Mouse (Mus musculus) heart, postnatal 25 days (tissue): ENCODE data around the gene Ccdc117. TPM values are rescaled to one million over a fixed set of nuclear protein-coding genes. Genes with fewer than 3 reads are reported as not detected.
"Not testable (repeated sequence)": the region's sequence is repeated elsewhere in the genome, so short reads cannot be mapped to it uniquely, and the experiment has no call there.

Source experiments
- DNase-seq: peaks from one replicate; pipeline ENCODE4 v3.0.0; 2022; ENCODE audit warnings: low spot score
- intact Hi-C: fragments of 180-260 bp; cut with DNase I; formaldehyde crosslinking; loops from one replicate; pipeline ENCODE4 v1.15.1; 2025
- total RNA-seq, 2 experiments: library from RNA; stranded (reverse); gene quantifications; 2 replicates each; pipeline ENCODE4 v1.2.3; 2021

Ccdc117 gene
- total RNA-seq: 10 to 100 TPM; 17.9 to 23.5 TPM

DNA sequence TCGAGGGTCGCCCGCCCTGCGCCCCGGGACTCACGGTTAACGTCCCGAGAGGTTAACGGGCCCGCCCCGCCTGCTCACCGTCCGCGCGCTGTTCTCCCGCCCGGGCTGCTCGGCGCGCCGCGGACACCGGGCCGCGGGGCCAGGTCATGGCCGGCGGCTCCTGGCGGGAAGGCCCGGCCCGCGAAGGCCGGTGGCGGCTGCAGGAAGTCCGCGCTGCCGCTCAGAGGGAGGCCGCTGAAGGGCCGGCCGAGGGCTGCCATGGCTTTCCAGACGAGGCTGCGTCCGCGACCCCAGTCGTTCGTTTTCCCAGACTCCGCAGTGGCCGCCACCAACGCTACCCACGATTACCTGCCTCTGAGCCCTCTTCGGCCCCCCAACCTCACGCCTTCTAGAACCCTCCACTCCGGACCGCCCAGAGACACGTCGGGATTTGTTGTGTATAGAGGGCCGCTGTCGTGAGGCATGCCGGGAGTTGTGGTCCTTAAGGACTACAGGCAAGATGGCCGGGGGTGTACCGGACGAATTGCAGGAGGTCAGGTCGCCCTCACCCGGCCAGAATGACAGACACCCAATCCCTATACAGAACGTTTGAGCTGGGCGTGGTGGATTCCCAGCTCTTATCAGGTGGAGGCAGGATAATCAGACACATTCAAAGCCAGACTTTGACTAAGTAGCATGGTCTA lies at the start of gene Ccdc117:
Ccdc117 (minus strand) TSS at position 389 of the 683 bp plus-strand sequence.
- intact Hi-C loops: loop anchor here (2.0 to 5.0 kb wide), 2 partner anchors 17 to 85 kb away; no protein-coding TSS in a partner anchor
- peak; percentile 88 for DNase-seq

DNA sequence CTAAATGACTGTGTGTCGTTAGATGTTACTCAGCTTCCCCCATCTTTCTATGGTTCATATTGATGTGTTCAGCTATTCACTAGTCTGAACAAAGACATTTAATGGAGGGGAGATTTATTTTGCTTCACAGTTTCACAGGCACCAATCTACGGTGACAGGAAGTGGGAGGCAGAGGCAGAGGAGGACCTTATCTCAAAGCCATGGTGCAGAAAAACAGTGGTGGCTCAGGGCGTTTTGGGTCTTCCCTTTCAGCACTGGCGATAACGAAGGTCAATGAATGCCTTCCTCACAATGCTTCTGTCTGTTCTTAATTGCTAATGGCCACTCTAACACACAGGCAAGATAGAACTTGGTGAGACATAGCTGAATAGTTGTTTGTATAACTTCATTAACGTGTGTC lies 33.1 kb upstream of the Ccdc117 start:
- DNase-seq: no peak
- intact Hi-C loops: no loop called here

DNA sequence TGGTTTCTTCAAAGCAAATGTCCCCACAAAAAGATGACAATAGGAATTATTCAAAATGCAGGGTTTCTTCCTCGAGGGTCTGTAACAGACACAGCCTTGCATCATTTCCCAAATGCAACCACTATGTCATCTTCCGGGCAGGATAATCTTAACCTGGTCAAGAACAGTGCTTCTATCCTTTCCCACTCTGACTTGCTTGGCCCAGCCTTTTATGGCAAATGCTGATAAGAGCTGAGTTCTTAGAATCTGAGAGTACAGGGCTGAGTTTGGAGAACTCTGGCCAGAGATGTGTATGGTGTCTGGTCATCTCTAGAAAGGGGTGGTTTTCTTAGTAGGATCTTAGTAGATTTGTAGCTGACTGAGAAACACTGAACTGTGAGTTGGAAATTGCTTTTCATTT lies 31.8 kb upstream of the Ccdc117 start:
- no peak for DNase-seq
- intact Hi-C loops: no loop called here

DNA sequence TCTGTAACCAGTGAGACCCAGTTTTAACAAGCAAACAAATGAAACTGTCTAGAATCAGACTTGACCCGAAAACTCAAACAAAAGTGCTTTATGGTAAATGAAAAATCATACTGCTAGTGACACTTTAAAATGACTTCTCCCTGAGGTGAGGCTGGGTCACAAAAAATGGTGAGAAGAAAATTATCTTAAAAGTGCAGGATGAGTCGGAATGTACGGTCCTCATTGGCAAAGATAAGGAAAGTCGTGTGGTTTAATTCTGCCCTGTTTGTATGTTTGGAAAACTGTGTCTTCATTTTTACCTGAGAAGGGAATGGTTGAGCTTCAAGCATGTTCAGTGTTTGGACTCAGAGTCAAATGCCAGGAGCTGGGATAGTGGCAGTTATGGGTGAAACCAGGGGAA lies 29.9 kb upstream of the Ccdc117 start:
- no peak for DNase-seq
- intact Hi-C loops: no loop called here

DNA sequence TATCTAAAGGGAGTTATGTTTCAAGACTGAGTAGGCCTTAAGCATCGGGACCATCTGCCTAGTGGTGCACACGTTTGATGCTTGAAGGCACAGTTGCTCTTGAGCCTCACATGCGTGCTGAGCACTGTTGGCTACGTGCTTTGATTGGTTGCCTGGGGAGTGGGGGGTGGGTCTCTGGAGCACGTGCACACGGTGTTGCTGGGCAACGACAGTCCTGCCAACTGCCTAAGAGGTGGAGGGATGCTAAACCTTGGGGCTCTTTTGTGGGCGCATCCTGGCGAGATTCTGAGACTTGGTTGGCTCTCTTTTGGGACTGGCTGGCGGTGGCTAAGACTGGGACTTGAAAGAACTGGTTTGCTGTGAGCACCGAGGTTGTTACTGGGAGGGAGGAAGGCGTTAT lies 27.5 kb upstream of the Ccdc117 start, which contains the start of gene Ankrd36:
Ankrd36 (plus strand) TSS at position 211 of the 400 bp plus-strand sequence.
- DNase-seq: no peak
- intact Hi-C loops: no loop called here

DNA sequence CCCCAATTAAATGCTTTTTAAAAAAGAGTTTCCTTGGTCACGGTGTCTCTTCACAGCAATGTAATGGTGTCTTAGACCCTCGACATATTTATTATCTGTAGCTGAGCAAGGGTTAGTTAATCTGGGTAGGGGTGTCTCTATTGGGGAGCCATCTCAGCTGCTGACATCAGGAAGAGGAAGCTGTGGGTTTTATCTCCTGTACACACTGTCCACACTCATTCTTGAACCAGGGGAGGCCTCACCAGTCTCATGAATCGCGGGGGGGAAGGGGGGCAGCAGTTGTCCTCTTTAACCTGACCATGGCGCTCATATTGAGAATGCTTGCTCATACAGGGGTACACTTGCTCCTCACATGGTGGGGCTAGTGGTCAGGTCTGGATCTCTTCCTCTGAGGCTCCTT lies 26.1 kb upstream of the Ccdc117 start:
- intact Hi-C loops: no loop called here
- DNase-seq: no peak

DNA sequence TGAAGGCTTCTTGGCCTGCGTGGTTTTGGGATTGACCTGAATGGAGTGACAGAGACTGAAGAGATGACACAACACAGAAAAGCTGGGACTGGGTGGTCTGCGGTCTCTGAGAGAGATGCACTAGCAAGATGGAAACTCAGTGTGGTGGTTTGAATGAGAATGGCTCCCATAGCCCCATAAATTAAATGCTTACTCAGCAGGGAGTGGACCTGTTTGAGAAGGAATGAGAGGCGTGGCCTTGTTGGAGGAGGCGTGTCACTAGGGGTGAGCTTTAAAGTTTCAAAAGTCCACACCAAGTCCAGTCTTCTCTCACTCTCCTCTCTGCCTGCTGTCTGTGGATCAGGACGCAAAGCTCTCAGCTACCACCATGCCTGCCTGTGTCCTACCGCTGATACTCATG lies 25.7 kb upstream of the Ccdc117 start:
- intact Hi-C loops: no loop called here
- no peak for DNase-seq

DNA sequence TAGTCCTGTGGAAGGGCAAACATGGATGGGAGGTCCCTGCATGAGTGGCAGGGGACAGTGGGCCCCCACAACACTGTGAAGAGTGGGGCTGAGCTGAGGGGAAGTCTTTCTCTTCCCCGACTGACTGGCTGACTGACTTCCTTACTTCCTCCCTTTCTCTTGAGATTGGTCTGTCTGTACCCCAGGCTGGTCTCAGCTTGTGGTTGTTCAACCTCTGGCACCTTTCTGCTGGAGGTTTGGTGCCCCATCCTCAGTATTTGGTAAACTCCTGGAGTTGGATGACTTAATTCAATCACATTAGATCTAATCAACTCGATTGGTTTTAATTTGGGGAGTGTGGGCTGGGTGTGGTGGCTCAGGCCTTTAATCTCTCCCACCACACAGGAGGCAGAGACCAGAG lies 24.5 kb upstream of the Ccdc117 start:
- intact Hi-C loops: no loop called here
- no peak for DNase-seq

DNA sequence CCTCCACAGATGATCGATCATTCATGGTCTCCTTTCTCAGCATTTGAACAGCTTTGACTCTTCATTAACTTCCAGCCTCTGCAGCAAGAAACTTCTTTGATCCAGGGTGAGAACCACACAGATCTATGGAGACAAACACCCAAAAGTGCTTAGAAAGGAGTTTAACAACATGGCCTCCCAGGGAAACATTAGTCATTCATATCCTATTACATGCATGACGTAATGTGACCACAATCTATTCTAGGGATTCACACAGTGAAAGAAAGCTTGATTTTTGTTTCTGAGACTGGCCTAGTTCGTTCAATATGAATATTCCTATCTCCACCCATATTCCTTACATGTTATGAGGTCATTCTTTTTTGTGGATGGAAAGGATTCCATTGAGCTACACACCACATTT lies 23.6 kb upstream of the Ccdc117 start:
- no peak for DNase-seq
- intact Hi-C loops: no loop called here

DNA sequence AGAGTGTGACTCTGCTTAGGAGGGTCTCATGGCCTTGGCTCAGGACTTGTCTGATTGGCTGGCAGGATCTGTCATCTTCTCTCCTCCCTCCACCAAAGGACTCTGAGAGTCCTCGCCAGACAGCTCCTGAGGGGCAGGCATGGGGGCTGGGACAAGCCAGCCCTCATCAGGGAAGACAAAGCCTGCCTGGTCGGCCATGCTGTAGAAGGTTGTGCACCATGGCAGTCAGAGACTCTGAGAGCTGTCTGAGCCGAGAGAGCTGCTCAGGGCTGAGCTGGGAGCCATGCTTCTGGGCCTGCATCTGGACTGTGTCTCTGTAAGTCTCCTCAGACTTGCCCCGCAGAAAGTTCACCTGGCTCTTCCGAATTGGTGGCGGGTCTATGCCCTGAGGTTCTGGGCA lies 21.9 kb upstream of the Ccdc117 start:
- DNase-seq: no peak
- intact Hi-C loops: no loop called here

DNA sequence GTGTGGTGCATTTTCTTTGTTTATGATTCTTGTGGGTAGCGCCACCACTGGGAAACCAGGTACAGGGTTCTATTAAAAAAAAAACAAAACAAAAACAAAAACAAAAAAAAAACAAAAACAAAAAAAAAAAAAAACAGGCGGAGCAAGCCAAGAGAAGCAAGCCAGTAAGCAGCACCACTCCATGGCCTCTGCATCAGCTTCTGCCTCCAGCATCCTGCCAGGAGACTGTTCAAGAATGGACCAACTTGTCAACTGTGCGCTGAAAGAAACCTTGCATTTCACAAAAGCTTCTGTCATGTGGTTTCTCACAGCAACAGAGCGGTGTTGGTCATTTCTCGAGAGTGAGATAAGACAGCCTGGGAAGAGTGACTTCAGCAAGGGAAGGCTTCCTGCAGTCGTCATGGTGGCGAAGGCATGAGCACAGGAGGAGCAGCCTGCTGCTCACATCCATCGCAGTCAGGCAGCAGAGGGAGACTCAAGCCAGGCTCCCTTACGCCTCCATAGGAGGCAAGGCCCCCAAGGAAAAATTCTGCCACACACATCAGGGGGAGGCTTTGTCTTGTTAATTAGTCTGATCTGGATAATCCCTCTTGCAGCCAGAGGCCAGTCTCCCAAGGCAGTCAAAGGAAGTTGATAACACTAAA lies 20.8 kb upstream of the Ccdc117 start:
- no peak for DNase-seq

DNA sequence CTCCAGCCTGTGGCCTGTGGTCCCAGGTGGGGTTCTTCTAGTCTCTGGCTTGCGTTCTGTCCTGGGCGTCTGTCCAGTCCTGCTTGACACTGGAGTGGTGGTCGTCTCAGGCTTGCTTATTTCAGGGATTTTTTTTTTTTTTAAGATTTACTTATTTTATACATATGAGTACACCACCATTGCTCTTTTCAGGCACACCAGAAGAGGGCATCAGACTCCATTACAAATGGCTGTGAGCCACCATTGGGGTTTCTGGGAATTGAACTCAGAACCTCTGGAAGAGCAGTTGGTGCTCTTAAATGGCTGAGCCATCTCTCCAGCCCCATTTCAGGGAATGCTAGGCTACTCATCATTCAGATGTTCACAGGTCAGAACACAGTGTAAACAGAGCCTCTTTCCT lies 18.3 kb upstream of the Ccdc117 start:
- intact Hi-C loops: no loop called here
- DNase-seq: no peak

More for the DNA sequence above, 20.8 kb upstream of the Ccdc117 start:
- intact Hi-C loops: no loop called here

DNA sequence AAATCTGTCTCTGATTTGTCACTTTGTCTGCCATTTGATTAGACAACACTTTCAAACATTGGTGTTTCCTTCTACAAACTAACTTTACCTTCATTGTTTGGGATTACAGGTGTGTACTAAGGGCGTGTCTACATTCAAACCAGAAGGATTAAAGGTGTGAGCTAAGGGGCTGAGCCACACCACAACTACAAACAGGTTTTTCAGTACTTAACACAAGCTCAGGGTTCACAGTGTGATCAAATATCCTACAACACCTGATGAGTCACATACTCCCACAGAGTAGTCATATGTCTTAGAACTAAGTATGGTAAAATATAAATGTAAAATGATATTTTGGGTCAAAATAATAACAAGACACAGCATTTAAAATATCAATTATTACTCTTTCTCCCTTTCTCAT lies 9.9 kb upstream of the Ccdc117 start:
- intact Hi-C loops: no loop called here
- no peak for DNase-seq

DNA sequence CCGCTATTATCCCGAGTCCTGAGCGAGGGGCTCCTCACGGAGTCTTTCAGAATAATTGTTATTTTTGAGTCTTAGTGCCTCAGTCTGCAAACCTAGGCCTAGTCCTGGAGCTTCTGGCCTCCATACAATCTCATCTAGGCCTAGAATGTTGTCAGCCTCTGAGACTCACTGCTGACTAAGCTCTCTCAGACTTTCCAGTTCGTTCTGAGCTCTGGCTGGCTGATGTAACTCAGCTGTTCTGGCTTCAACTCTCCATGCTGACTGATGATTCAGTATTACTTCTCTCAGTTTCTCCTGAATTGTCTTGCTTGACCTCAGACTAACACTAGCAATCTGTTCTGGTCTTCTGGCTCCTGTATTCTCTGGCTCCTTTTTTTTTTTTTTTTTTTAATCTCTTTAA lies 9.4 kb upstream of the Ccdc117 start:
- no peak for DNase-seq
- intact Hi-C loops: no loop called here

DNA sequence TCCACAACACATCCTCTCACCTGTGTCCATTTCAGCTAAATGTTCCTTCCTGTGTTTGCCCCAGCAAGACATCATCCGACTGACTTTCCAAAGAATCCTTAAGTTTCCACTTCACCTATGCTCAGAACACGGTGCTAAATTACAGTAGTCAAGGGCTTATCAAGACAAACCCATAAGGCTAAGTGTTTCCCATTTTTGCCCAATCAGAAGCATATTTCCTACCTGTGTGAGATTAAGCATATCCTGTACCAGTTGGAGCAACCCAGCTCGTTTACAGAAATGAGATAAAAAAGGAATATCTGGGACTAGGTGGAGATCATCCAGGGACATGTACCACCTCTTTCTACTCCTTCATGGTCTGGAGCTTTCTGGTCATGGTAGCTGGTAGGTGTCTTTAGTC lies 4.7 kb upstream of the Ccdc117 start:
- intact Hi-C loops: no loop called here
- no peak for DNase-seq

DNA sequence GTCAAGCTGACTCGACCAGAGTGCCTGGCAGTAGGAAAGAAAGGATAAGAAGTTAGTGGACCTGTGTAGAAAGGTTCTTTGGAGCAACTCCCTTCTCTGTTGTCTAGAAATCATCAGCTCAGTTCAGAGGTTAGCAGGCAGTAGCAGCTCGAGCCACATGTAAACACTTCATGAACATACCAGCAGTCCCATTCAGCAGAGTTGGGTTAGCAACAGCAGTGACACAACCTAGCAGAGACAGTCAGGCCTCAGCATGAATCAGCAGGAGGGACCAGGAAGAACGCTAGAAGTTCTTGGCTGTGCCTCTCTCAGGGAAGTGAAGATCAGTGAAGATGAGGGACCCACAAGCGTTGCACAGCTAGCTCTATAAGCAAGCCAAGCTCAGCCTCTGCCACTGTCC lies 3.5 kb upstream of the Ccdc117 start:
- no peak for DNase-seq
- intact Hi-C loops: no loop called here

DNA sequence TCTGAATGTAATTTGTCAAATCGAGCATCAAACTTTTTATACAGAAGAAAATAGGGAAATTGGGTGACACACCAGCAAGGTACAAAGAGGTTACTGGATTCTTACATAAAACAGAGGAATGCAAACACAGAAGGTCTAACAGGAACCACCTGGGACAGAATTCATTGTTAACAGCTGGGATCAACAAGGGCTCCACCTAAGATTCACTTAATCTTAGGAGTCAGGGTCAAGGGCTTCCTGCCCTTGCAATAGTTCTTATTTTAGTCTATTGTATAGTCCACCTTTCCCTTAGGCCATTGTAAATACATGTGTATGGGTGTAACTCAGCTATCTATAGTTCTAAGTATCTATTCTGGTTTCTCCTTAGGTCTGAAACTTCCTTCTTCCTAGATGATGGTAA lies 2.7 kb upstream of the Ccdc117 start:
- DNase-seq: not testable (repeated sequence)
- intact Hi-C loops: loop anchor here (5.0 kb wide), 1 partner anchor 83 kb away; no protein-coding TSS in a partner anchor

DNA sequence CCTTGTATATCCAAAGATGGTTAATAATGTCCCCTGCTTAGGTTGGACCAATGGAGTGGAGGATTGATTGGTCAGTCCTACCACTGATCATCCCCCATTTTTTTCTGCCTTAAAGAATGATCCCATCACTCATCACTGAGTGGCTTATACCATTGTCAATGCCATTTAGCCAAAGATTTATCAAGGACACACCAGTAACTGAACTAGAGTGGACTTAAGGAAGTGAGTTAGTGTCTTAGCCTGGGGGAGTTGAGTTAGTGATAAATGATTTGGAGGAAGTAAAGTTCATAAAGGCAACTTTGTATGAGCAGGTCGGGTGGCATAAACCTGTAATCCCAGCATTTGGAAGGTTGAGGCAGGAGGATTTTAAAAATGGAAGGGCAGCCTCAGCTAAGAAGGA lies 1.3 kb upstream of the Ccdc117 start:
- intact Hi-C loops: loop anchor here (5.0 kb wide), 1 partner anchor 84 kb away; no protein-coding TSS in a partner anchor
- no peak for DNase-seq

DNA sequence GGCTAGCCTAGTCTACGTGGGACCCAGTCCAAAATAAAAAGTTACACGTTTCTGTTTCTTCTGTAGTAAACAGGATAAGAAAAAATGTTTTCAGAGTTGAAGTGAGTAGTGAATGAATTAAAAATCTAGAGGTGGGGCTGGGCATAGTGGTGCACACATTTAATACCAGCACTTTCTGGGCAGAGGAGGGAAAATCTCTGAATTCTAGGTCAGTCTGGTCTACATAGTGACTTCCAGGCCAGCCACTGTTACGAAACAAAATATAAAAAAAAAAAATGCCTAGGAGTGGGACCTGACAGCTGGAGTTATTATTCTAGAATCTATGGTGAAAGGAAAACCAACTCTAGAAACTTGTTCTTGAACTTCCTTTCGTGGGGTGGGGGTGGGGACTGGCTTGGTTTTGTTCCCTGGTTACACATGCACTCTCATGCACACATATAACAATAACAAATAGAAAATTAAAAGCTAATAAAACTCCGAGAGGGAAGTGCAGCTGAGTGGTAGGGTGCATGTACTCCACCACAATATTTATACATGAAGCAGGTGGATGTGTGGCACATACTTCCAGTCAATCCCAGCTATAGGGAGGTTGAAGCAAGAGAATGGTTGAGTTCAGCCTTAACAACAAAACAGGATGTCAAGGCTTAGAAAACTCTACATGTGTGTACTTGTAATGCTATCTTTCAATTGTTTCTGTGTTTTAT lies 647 bp upstream of the Ccdc117 start:
- DNase-seq: no peak
- intact Hi-C loops: loop anchor here (5.0 kb wide), 1 partner anchor 85 kb away; no protein-coding TSS in a partner anchor

DNA sequence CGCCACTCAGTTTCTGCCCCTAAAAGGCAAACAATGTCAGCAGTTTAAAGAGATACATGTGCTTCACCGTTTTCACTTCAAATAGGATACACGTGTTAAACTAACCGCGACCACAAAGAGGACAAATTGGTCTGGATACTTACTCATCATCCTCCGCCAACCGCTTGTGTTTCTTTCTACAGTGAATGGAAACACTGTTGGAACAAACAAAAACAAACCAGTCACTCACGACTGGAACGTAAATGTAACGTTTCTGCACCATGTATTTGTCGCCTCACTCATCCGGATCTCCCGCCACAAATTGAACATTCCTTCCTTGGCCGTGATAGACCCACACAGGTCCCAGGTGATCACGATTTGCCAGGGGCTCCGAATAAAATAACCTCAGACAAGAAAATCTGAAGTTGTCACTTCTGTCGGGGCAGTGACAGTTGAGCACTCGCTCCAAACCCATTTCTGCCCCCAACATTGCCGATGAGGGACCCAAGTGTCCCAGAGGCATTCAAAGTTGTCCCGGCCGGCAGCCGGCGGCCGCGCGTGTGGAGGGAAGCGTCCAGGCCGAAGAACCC lies 673 bp downstream of the Ccdc117 start:
- DNase-seq: no peak

More for the DNA sequence above, 673 bp downstream of the Ccdc117 start:
- intact Hi-C loops: loop anchor here (2.0 to 5.0 kb wide), 2 partner anchors 17 to 86 kb away; no protein-coding TSS in a partner anchor
